Mouse (Mus musculus): ENCODE measurements around the gene Olfr911-ps1. TPM values are rescaled to one million over a fixed set of nuclear protein-coding genes. Genes with fewer than 3 reads are reported as not detected.

Olfr911-ps1 gene
- polyA plus RNA-seq (2015; fragmentation: Nextera tagmentation; extraction: Ambion mirVana), result not detected in 2 replicates

GRCm38 (mm10) chr9:38521280-38521679 is at the start of gene Olfr911-ps1:
Gene Olfr911-ps1 (plus strand): TSS chr9:38521580.
- ATAC-seq (ENCODE audit: low FRiP score), result no peak
- no peak within 1 kb of the TSS for H3K27ac ChIP-seq
- H3K4me2 ChIP-seq, result no peak within 1 kb of the TSS
- no peaks in the 10 kb centered on the region for H3K36me3 ChIP-seq
- no peaks in the 10 kb centered on the region for H3K4me1 ChIP-seq (replicated peaks)
- H3K4me3 ChIP-seq, result no peak within 1 kb of the TSS
- H3K27me3 ChIP-seq, result no peaks in the 10 kb centered on the region
- no peak within 1 kb of the TSS for H3K9ac ChIP-seq
- H3K9me3 ChIP-seq, result no peaks in the 10 kb centered on the region
- 89% methylated on average over 1 of the region's 1 CpGs for WGBS

DNA sequence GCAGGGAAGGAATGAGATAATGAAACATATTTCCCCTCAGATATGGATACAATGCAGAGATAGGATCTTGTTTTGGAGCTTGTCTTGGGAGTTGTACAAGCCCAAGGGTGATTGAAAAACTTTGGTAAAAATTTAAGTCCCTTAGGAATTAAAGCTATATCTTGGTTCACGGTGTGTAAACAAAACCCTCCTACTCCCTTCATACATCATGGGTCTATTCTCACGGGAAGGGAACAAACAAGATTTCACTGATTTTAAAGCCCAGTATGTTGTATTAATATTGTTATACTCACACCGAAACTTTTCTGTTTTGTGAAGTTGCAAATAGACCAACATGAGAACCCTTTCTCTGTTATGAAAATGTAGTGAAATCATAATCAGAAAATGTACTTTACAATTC is 34.6 kb upstream of the Olfr911-ps1 start, which contains the start of gene Olfr906:
Olfr906 (plus strand) TSS at position 301 of the 400 bp plus-strand sequence.
- no peaks in the 10 kb centered on the region for H3K36me3 ChIP-seq
- H3K4me1 ChIP-seq (replicated peaks), result no peaks in the 10 kb centered on the region
- ATAC-seq (ENCODE audit: low FRiP score), result no peak
- 89% methylated on average over 3 of the region's 3 CpGs for WGBS
- no peak within 1 kb of the TSS for H3K4me3 ChIP-seq
- no peak within 1 kb of the TSS for H3K4me2 ChIP-seq
- no peaks in the 10 kb centered on the region for H3K9me3 ChIP-seq
- no peak within 1 kb of the TSS for H3K9ac ChIP-seq
- H3K27me3 ChIP-seq, result no peaks in the 10 kb centered on the region
- no peak within 1 kb of the TSS for H3K27ac ChIP-seq

- H3K27ac ChIP-seq, result no peak within 1 kb of the TSS
- WGBS, result 92% methylated on average over 2 of the region's 2 CpGs
- no peaks in the 10 kb centered on the region for H3K9me3 ChIP-seq
- H3K27me3 ChIP-seq, result no peaks in the 10 kb centered on the region
- no peaks in the 10 kb centered on the region for H3K4me1 ChIP-seq (replicated peaks)
- no peak within 1 kb of the TSS for H3K4me3 ChIP-seq
- no peak for ATAC-seq (ENCODE audit: low FRiP score)
- H3K4me2 ChIP-seq, result no peak within 1 kb of the TSS
- H3K36me3 ChIP-seq, result no peaks in the 10 kb centered on the region
- no peak within 1 kb of the TSS for H3K9ac ChIP-seq
Observed at GRCm38 (mm10) chr9:38495501-38495900, 25.9 kb upstream of the Olfr911-ps1 start, which contains the start of gene Olfr907. Gene Olfr907 (plus strand): TSS chr9:38495801.

- H3K4me1 ChIP-seq (replicated peaks), result no peaks in the 10 kb centered on the region
- no peaks in the 10 kb centered on the region for H3K36me3 ChIP-seq
- H3K9ac ChIP-seq, result no peak overlapping the region
- no peaks in the 10 kb centered on the region for H3K27me3 ChIP-seq
- H3K4me2 ChIP-seq, result no peak overlapping the region
- H3K9me3 ChIP-seq, result no peaks in the 10 kb centered on the region
- no peak overlapping the region for H3K4me3 ChIP-seq
- no peak overlapping the region for H3K27ac ChIP-seq
- ATAC-seq (ENCODE audit: low FRiP score), result no peak
- 83% methylated on average over 2 of the region's 2 CpGs for WGBS
Observed at GRCm38 (mm10) chr9:38512353-38512752, 9.0 kb upstream of the Olfr911-ps1 start.

GRCm38 (mm10) chr9:38537549-38537948 is 16.2 kb downstream of the Olfr911-ps1 start, which contains the start of gene Olfr910:
Gene Olfr910 (plus strand): TSS chr9:38537849.
- 95% methylated on average over 2 of the region's 2 CpGs for WGBS
- H3K36me3 ChIP-seq, result no peaks in the 10 kb centered on the region
- H3K4me3 ChIP-seq, result no peak within 1 kb of the TSS
- no peaks in the 10 kb centered on the region for H3K27me3 ChIP-seq
- no peak within 1 kb of the TSS for H3K4me2 ChIP-seq
- no peaks in the 10 kb centered on the region for H3K9me3 ChIP-seq
- ATAC-seq (ENCODE audit: low FRiP score), result no peak
- H3K9ac ChIP-seq, result no peak within 1 kb of the TSS
- no peak within 1 kb of the TSS for H3K27ac ChIP-seq
- no peaks in the 10 kb centered on the region for H3K4me1 ChIP-seq (replicated peaks)

Other genes starting within 250 kb of the Olfr911-ps1 start
- gene Olfr896-ps1, start 230.5 kb upstream of the Olfr911-ps1 start, polyA plus RNA-seq (2015; fragmentation: Nextera tagmentation; extraction: Ambion mirVana), result not detected in 2 replicates
- gene Olfr25, start 192.5 kb upstream of the Olfr911-ps1 start, polyA plus RNA-seq (2015; fragmentation: Nextera tagmentation; extraction: Ambion mirVana), result not detected in 2 replicates
- gene Olfr898, start 173.2 kb upstream of the Olfr911-ps1 start, polyA plus RNA-seq (2015; fragmentation: Nextera tagmentation; extraction: Ambion mirVana), result not detected in 2 replicates
- not detected in 2 replicates for gene Olfr250, start 154.7 kb upstream of the Olfr911-ps1 start, polyA plus RNA-seq (2015; fragmentation: Nextera tagmentation; extraction: Ambion mirVana)
- not detected in 2 replicates for gene Olfr251, start 144.5 kb upstream of the Olfr911-ps1 start, polyA plus RNA-seq (2015; fragmentation: Nextera tagmentation; extraction: Ambion mirVana)
- not detected in 2 replicates for gene Olfr147, start 119.9 kb upstream of the Olfr911-ps1 start, polyA plus RNA-seq (2015; fragmentation: Nextera tagmentation; extraction: Ambion mirVana)
- not detected in 2 replicates for gene Olfr901, start 92.1 kb upstream of the Olfr911-ps1 start, polyA plus RNA-seq (2015; fragmentation: Nextera tagmentation; extraction: Ambion mirVana)
- gene Olfr902, start 73.9 kb upstream of the Olfr911-ps1 start, polyA plus RNA-seq (2015; fragmentation: Nextera tagmentation; extraction: Ambion mirVana), result not detected in 2 replicates
- not detected in 2 replicates for gene Olfr904, start 58.4 kb upstream of the Olfr911-ps1 start, polyA plus RNA-seq (2015; fragmentation: Nextera tagmentation; extraction: Ambion mirVana)
- gene Olfr905, start 50.5 kb upstream of the Olfr911-ps1 start, polyA plus RNA-seq (2015; fragmentation: Nextera tagmentation; extraction: Ambion mirVana), result not detected in 2 replicates
- not detected in 2 replicates for gene Olfr906, start 34.5 kb upstream of the Olfr911-ps1 start, polyA plus RNA-seq (2015; fragmentation: Nextera tagmentation; extraction: Ambion mirVana)
- gene Olfr907, start 25.8 kb upstream of the Olfr911-ps1 start, polyA plus RNA-seq (2015; fragmentation: Nextera tagmentation; extraction: Ambion mirVana), result not detected in 2 replicates
- gene Olfr910, start 16.3 kb downstream of the Olfr911-ps1 start, polyA plus RNA-seq (2015; fragmentation: Nextera tagmentation; extraction: Ambion mirVana), result not detected in 2 replicates
- gene Olfr912, start 58.6 kb downstream of the Olfr911-ps1 start, polyA plus RNA-seq (2015; fragmentation: Nextera tagmentation; extraction: Ambion mirVana), result not detected in 2 replicates
- gene Olfr913, start 71.2 kb downstream of the Olfr911-ps1 start, polyA plus RNA-seq (2015; fragmentation: Nextera tagmentation; extraction: Ambion mirVana), result not detected in 2 replicates
- not detected in 2 replicates for gene Olfr914, start 83.5 kb downstream of the Olfr911-ps1 start, polyA plus RNA-seq (2015; fragmentation: Nextera tagmentation; extraction: Ambion mirVana)
- not detected in 2 replicates for gene Olfr916, start 138.3 kb downstream of the Olfr911-ps1 start, polyA plus RNA-seq (2015; fragmentation: Nextera tagmentation; extraction: Ambion mirVana)
- not detected in 2 replicates for gene Olfr917, start 144.3 kb downstream of the Olfr911-ps1 start, polyA plus RNA-seq (2015; fragmentation: Nextera tagmentation; extraction: Ambion mirVana)
- not detected in 2 replicates for gene Olfr918, start 153.0 kb downstream of the Olfr911-ps1 start, polyA plus RNA-seq (2015; fragmentation: Nextera tagmentation; extraction: Ambion mirVana)
- not detected in 2 replicates for gene Olfr919, start 182.1 kb downstream of the Olfr911-ps1 start, polyA plus RNA-seq (2015; fragmentation: Nextera tagmentation; extraction: Ambion mirVana)
- 8.6 and 9.1 TPM in 2 replicates for gene Vwa5a, start 196.7 kb downstream of the Olfr911-ps1 start, polyA plus RNA-seq (2015; fragmentation: Nextera tagmentation; extraction: Ambion mirVana)
- not detected in 2 replicates for gene Olfr920, start 230.7 kb downstream of the Olfr911-ps1 start, polyA plus RNA-seq (2015; fragmentation: Nextera tagmentation; extraction: Ambion mirVana)